Mouse (Mus musculus) ZHBTc4 (cell line): ENCODE results near the gene Aldh3b1.

Source experiments
- DNase-seq: peaks from one replicate; pipeline ENCODE4 v3.0.0-alpha.2; 2011; ENCODE audit warnings: low read depth, low spot score

The Aldh3b1 gene

DNA sequence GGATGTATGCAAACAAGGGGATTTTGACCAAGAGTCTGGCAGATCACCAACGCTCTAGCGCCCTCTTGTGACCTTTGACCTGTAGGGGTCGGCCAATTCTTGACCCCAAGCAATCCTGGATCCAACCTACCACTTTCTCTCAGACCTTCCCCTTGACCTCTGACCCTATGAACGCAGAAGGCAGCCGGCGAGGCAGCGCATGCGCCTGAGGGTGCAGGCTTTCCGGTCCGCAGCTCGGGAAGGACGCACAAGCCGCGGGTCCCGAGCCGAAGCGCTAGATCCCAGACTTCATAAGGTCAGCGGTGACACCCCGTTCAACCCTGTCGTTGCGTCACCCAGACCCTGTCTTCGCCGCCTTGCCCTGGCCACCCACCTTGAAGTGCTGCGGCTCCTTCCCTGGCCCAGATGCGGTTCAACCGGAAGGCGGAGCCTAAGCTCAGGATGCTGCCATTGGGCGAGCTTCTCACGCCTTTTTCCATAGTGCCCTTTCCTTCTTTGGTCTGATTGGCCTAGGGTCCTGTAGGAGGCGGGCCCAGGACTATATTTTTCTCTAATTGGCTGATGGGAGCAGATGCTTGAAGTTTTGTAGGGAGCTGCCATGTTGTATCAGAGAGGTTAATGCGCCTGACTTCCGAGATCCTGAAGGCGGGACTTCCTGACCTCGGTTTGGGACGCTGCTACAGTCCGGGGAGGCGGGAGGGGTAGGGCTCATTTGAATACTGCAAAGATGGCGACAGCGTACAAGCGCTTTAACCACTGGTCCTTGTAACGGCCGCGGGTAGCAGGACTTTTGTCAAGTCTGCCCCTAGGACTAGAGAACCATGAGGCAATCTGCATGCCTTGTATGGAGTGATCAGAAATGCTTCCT, 17.0 kb downstream of the Aldh3b1 start, which contains the start of gene Ndufs8:
Ndufs8 (minus strand) TSS at position 438 of the 868 bp plus-strand sequence.
- peak; percentile 99 for DNase-seq

DNA sequence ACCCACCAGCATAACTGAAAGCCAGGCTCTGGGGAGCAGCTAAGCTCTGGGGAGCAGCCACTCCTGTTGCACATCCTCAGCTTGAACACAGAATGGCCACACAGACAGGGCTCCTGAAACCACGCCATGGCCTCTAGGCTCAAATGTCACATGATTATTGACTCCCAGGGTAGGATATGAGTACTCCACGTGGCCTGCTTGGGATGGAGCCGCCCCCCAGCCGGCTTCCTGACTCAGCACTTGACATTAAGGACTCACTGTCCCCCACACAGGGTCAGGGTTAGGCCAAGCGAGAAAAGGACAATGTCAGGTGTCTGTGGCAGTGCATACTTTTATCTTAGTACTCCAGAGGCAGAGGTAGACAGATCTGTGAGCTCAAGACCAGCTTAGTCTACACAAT, 19.4 kb downstream of the Aldh3b1 start:
- DNase-seq = no peak

DNA sequence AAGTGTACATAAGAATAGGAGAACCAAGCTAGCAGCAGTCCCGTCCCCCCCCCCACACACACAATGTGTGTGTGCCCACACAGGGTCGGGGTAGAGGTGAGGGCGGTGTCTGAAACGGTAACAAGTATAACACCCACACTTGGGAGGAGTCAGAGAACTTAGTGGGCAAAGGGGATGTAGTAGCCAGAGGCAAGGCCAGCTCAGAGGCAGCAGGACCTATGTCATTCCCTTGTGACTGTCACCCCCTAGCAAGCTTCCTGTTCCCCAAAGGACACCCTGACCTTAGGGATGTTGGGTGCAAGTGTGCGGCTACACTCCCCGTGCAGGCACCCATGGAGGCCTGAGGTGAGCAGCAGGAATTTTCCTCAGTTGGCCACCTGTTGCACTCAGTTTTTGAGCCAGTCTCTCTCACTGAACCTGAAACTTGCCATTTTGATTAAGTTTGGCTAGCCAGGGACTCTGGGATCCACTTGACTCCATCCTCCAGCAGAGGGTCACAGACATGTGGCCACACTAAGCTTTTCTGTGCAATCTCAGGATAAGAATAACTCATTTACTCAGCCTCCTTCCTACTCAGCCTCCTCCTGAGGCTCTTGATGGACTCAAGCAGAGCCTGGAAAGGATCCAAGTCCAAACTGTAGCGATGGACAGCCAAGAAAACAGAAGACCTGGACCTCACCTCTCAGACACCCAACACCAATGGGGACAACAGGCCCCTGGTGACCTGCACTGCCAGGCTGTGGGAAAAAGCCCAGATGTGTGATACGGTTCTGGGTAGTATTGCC, 21.5 kb downstream of the Aldh3b1 start:
- no peak for DNase-seq

DNA sequence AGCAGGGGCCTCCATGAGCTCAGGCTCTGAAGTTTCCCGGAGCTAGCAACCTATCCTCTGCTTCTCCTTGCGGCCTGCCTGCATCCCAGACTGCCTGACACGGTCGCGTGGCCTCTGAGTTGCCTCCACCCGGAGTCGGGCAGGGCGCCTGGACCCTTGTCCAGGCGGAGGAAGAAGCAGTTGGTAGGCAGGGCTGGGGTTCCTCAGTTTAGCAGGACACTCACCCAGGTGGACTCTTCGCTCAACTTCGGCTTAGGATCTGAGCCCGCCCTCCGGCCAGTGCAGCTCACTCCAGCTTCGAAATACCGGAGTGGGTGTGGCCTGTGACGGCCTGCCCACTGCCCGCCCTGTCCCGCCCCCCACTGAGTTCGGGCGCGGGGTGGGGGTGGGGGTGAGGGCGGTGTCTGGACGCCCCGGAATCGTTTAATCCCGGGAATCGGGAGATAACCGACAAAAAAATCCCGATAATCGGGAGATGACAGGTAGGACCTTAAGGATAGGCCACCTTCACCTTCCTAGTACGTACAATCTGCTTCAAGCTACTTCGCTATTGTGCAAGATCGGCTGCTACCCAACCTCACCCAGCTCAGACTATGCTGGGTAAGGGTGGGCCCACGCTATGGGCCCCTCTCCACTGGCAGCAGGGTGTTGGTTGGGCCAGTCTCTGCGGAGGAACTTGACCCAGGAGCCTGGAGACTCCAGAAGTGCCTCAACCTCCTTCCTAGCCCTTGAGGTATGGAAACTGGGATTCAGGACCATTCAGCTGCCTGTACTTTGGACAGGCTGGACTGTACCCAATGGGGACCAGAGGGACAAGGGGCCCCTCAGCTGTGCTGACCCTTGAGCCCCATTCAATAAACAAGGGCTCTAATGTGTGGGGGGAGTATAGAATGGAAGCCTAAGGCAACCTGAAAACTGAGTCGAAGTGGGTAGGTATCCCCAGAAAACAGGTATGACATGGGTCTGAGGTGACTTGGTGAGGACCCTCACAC, 22.5 kb downstream of the Aldh3b1 start, which contains the start of gene Tcirg1:
Tcirg1 (minus strand) TSS at position 339 of the 992 bp plus-strand sequence.
- DNase-seq = peak; percentile 67

DNA sequence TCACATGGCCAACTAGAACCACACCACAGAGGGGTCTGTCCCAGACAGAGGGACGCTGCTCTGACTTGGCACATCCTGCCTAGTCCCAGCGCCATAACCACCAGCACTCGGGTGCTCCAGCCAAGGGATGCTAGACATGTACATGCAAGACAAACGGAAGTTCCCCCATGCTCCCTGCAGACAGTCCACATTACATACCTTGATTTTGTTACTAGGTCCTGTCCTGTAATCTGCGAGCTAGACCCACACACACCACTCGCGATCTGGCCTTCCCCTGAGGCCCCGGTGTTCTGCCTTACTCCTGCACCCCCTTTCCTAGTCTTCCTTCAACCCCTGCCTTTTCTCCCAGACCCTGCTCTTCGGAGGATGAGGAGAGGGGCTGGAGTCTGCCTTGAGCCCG, 23.3 kb downstream of the Aldh3b1 start:
- no peak for DNase-seq

DNA sequence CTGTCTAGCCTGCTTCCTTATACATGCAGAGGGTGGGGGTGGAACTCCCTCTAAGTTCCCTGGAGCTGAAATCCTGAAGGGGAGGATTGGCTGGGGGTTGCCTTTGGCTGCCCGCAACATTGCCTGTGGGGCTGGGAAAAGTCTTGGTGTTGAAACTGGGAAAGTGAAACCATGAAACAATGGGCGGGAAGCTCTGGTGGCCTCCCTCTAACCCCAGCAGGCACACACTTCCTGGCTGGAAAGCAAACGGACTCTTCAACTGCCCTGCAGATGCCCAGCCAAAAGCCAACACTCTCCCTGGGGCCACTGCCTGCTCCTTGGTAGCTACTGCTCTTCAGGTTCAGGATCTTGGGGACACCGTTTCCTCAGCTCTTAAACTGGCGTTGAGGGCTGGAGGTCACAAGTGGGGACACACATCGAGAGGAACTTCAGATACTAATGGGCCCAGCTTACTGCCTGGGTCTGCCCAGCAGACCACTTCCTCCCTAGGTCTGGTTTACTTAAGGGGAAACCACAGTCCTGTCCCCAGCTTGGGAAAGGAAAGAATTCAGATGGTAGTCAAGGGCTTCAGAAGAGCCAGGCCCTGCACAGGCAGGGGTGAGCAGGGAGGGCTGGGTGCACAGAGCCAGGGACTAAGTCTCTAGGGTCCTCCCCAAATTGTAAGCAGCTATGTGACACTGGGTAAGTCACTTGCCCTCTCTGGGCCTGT, 24.2 kb downstream of the Aldh3b1 start:
- DNase-seq = peak; percentile 35

DNA sequence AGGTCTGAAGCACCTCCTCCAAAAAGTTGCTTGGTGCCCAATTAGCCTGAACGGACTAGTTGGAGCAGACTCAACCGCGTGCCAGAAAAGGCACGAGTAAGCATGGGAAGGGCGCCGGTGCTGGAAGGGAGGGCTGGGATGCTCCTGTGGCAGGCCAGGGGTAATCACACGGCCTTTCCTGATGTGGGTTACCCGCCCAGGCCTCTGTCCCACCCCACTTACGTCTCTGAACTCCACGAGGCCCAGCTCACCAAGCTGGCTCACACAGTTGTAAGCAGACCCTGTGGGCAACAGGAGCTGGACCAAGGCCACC, 25.3 kb downstream of the Aldh3b1 start:
- peak; percentile 25 for DNase-seq

DNA sequence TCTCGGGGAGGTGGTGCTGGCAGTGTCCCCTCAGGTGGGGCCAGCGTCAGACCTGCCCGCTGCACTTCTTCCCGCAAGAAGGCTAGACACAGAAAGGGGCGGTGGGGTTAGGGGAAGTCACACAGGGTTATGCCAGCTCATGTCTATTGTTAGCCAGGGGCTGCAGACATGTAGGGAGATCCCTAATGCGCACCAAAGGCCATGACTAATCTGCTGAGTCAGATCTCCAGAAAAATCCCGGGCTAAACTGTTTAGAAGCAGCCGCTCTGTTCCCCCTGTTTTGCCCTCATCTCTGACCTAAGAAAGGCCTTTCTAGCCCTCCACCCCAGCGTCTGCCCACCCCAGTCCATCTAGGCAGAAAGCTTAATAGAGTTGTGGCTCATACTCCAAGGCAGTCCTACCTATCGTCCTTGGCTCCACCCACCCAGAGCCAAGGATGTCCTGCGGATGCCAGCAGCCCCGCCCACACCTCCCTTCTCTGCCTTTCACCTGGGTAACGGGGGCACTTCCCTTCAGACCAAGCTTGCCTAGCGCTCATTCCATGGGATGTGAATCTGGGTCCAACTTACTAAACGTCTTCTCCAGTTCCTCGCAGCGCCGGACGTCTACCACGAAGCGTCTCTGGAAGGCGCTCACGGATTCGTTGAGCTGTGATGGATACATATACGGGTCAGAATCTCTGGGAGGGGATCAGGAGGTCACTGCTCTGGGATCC, 25.8 kb downstream of the Aldh3b1 start:
- DNase-seq = peak; percentile 66

DNA sequence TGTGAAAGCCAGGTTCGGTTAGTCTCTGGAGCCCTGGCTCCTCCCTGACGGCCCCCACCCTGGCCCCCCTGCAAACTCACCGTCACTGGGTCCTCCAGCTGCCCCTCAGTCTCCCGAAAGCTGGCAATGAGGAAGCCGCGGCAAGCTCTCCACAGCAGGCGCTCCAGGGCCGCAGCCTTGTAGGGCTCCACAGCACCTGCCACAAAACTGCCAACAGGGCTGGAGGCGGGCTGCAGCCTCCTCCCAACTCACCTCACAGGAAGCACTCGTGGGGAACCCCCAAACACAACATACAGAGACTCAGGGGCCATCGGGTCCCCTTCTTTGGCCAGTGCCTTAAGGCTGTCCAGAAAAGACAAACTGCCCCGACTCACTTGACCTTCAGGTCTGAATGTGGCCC, 26.6 kb downstream of the Aldh3b1 start:
- DNase-seq = no peak

DNA sequence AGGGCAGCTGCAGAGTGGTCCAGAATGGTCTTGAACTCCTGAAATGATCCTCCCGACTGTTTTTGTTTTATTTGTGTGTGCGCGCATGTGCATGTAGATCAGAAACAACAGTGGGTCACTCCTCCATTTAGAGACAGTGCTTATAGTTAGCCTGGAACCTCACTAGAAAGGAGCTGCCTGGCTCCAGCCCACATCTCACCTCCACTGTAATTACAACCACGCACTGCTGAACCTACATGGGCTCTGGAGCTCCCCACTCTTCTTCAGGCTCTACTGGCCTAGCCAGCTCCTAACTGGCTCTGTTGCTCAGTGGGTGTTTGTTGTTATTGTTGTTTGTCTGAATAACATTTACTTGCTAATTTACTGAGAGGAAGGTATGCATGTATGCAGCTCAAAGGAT, 30.0 kb downstream of the Aldh3b1 start:
- no peak for DNase-seq

DNA sequence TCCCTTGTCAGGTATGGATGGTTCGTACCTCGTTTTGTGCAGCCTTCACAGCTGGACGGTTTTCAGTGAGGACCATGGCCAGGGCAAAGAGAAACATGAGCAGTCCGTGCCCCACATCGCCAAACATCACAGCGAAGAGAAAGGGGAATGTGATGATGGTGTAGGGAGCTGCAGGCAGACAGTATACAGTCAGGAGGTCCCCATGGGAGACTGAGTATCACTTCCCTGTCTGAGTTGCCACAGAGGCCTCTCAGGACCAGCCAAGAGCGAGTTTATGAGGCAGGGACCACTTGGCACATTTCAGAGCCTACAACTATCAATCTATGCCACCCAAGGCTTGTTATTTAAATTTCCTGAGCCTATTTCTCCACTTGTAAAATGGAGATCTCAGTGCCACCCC, 30.7 kb downstream of the Aldh3b1 start:
- no peak for DNase-seq

DNA sequence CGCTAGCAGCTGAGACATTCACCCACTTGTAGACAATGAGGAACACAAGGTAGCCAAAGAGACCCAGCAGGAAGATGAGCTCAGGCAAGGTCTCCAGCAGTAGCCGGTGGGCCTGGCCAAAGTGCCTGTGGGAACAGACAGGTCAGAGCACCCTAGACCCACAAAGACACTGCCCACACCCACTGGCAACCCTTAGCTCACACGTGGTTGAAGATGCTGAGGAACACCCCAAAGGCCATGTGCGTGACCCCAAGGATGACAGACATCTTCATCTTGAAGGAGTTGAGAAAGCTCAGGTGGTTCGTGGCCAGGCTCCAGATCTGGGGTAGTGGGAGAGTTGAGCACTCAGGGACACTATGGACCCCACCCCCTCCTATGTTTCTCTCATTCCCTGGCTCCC, 32.1 kb downstream of the Aldh3b1 start:
- no peak for DNase-seq

DNA sequence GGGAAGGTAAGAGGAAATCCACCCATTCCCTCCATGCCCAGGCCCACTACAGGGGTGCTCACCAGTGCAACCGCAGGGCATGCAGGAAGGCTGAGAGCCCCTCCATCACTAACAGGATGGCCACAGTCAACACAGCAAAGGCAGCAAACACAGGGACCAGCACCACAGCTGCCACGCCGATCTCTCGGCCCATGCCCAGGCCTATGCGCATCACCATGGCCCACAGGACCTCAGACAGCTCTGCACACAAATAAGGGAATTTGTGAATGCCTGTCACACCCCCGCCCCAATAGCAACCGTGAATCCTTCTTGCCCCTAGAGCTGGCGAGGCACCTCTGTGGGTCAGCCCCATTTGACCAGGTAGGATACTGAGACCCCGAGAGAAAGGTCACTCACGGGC, 33.4 kb downstream of the Aldh3b1 start:
- DNase-seq = no peak

DNA sequence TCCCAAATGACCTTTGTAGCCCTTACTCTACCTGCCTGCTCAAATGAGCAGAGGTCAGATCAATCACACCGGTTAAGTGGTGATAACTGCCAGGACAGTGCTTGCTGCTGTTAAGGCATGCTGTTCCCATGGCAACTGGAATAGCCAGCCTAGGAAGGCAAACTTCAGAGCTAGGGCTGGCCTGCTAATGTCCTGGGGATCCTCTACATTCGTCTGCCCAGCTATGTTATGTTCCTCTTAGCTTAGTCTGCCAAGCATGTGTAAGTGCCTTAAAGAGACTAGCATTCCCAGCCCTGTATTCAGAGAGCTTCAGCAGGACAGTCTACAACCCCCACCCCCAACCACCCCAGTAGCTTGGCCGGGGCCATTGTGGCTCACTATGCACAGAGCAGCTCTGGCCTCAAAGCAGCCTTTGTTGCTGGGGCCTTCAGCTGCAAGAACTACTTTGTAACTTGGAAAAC, 34.4 kb downstream of the Aldh3b1 start:
- DNase-seq = peak; percentile 54

DNA sequence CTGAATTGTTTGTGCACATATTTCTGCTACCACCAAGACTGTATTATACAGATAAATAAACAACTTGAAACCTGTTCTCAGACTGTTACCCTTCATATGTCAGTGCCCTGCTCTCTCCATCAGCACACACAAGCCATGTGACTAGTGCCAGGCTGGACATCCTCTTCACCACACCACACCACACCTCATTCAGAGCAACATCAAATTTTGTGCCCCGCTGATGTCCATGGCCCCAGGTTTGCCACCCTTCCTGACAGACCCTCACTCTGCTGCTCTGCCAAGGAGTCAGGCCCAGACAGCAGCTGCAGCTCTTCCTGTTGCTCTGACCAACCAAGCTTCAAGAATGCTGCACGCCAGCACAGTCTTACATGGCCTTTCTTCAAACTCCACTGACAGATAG, 35.3 kb downstream of the Aldh3b1 start:
- DNase-seq = no peak

DNA sequence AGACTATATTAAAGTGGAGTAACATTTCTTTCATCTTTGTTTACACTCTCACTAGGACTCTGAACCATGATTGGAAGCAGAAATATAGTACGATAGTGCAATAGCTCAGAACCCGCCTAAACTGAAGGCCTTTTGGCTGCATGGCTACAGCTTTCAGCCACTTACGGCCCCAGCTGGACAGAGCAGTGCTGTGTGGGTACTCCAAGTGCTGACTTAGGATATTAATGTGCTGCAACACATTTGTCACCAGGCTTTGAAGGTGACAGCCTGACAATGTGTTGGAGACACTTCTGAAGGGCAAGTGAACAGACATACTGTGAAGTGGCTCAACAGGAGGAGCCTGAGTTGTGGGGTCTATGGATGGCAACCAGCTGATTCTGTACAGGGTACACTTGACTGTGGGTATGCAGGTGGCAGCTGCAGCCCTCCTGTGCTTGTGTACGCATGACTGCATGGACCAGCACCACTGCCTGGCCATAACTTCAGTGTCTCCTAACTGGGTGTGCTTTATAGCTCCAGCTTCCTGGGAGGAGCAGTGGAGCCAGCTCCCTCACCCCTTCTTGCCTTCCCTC, 36.0 kb downstream of the Aldh3b1 start:
- DNase-seq = no peak

DNA sequence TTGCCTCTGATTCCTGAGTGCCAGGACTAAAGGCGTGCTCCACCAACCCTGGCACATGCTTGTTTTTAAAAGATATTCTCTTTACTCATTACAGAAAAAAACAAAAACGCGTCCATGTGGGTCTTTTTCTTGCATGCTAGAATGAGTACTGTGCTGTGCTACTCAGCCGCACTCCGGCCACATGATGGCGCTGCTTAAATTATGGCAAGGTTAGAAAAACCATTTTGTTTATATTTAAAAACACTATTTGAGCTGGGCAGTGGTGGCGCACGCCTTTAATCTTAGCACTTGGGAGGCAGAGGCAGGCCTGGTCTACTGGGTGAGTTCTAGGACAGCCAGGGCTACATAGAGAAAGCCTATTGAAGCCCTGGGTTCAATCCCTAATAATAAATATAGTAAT, 39.4 kb downstream of the Aldh3b1 start:
- DNase-seq = peak; percentile 44

DNA sequence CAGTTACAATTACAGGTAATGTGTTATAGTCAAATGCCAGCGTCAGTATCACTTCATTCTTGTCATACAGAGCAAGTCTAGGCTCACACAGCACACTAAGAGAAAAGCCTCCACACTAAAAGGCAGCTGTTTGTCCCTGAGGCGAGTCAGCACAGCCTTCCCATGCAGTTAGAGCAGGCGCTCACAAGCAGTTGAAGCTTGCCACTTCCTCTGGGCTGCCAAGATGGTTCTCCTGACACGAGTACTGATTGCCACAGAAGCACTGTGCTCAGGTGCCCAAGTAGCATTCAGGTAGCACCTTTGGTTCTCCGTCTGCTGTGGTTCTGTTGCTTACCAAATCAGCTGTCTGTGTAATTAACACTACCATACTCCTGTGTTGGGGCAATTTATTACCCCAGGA, 40.5 kb downstream of the Aldh3b1 start:
- no peak for DNase-seq

DNA sequence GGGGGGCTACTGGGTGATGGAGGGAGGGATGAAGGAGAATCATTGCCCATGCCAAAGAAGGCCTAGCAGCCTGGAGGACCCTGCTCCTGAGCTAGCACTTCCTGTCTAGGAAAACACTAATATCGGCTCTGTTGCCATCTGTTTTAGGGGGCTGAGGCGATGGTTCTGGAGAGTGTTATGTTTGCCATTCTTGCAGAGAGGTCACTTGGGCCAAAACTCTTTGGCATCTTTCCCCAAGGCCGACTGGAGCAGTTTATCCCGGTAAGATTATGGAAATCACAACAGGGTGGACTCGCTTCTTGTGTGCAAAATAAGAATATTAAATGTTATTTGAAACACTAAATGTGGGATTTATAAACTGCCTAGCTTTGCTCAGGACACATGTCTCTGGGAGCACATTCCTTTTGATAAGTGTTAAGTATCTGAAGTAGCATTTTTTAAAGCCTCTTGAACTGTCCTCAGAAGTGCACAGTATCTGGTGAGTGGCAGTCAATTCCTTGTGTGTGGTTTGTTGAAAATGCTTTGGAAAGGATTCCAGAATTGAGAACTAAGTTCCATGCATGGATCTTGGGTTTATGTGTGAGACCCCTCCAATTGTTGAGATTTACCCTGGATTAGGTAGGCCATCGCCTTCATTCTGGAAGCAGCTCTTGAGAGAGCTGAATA, 45.1 kb downstream of the Aldh3b1 start:
- no peak for DNase-seq
